Mouse (Mus musculus) heart, adult 9 months (tissue): Measurements from ENCODE around the gene Rac1.
"Not testable (repeated sequence)": the region's sequence is repeated elsewhere in the genome, so short reads cannot be mapped to it uniquely, and the experiment has no call there.

Experiments
- DNase-seq, 2 experiments: peaks; one replicate each; pipeline ENCODE4 v3.0.0; 2022; ENCODE audit warnings: low spot score in 2 of 2

The Rac1 gene

GRCm38 (mm10) chr5:143525454-143526225 is 2.2 kb downstream of the Rac1 start:
- DNase-seq: no peak

GRCm38 (mm10) chr5:143522882-143523281 is 5.0 kb downstream of the Rac1 start:
- no peak for DNase-seq

- DNase-seq: peak in 1 of 2 experiments; percentile 38
Observed at GRCm38 (mm10) chr5:143520415-143520814, 7.4 kb downstream of the Rac1 start.

GRCm38 (mm10) chr5:143518045-143518591 is 9.7 kb downstream of the Rac1 start:
- DNase-seq: no peak

- DNase-seq: no peak
Observed at GRCm38 (mm10) chr5:143517436-143517835, 10.4 kb downstream of the Rac1 start.

GRCm38 (mm10) chr5:143517005-143517404 is 10.8 kb downstream of the Rac1 start:
- DNase-seq: no peak

- DNase-seq: no peak
Observed at GRCm38 (mm10) chr5:143514878-143515277, 13.0 kb downstream of the Rac1 start.

- no peak for DNase-seq
Observed at GRCm38 (mm10) chr5:143512305-143512704, 15.5 kb downstream of the Rac1 start.

- no peak for DNase-seq
Observed at GRCm38 (mm10) chr5:143511577-143511976, 16.3 kb downstream of the Rac1 start.

- no peak for DNase-seq
Observed at GRCm38 (mm10) chr5:143509737-143510136, 18.1 kb downstream of the Rac1 start.

- no peak for DNase-seq
Observed at GRCm38 (mm10) chr5:143509294-143509693, 18.5 kb downstream of the Rac1 start.

GRCm38 (mm10) chr5:143505545-143505944 is 22.3 kb downstream of the Rac1 start:
- DNase-seq: no peak

- DNase-seq: no peak
Observed at GRCm38 (mm10) chr5:143505056-143505455, 22.8 kb downstream of the Rac1 start.

GRCm38 (mm10) chr5:143504453-143504852 is 23.4 kb downstream of the Rac1 start:
- DNase-seq: no peak

GRCm38 (mm10) chr5:143503740-143504139 is 24.1 kb downstream of the Rac1 start:
- DNase-seq: no peak

- DNase-seq: no peak
Observed at GRCm38 (mm10) chr5:143502899-143503557, 24.8 kb downstream of the Rac1 start.

- DNase-seq: no peak
Observed at GRCm38 (mm10) chr5:143501649-143502048, 26.2 kb downstream of the Rac1 start.

- DNase-seq: no peak
Observed at GRCm38 (mm10) chr5:143501140-143501539, 26.7 kb downstream of the Rac1 start.

- DNase-seq: not testable (repeated sequence)
Observed at GRCm38 (mm10) chr5:143500711-143501110, 27.1 kb downstream of the Rac1 start.

- no peak for DNase-seq
Observed at GRCm38 (mm10) chr5:143499686-143500085, 28.1 kb downstream of the Rac1 start.

GRCm38 (mm10) chr5:143499197-143499596 is 28.6 kb downstream of the Rac1 start:
- no peak for DNase-seq

- DNase-seq: no peak
Observed at GRCm38 (mm10) chr5:143497451-143497850, 30.4 kb downstream of the Rac1 start.

GRCm38 (mm10) chr5:143495708-143496107 is 32.1 kb downstream of the Rac1 start:
- no peak for DNase-seq
